Mouse (Mus musculus) heart, postnatal 10 days (tissue): Measurements from ENCODE around the gene Il13. TPM values are rescaled to one million over a fixed set of nuclear protein-coding genes. Genes with fewer than 3 reads are reported as not detected.
A peak's percentile ranks its signal among the peaks of the same experiment; 100 is the strongest.

Experiments used
- DNase-seq, 2 experiments: peaks; one replicate each; pipeline ENCODE4 v3.0.0; 2021
- intact Hi-C: fragments of 180-260 bp; cut with DNase I; formaldehyde crosslinking; loops from one replicate; pipeline ENCODE4 v1.15.1; 2025
- total RNA-seq, 2 experiments: library from RNA; stranded (reverse); gene quantifications; 2 replicates each; pipeline ENCODE4 v1.2.3; 2021

The Il13 gene
- total RNA-seq, 2 experiments from 2014 or later = not detected

DNA sequence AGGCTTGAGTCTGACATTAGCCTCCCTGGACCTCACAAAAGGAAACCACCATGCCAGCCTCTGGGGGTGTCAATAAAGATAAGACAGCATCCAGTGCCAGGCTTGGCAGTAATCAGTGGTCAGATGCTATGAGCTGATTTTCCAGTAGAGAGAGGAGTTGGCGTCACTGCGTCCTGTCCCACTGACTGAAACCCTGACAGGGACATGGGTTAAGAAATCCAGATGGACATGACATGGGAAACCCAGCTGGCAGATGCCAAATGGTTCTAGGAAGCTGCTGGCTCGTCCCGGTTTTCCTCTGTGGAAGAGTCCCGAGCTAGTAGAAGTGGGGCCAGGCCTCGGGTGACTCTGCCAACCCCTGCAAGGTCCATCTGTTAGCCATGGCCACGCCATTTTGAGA lies 858 bp downstream of the Il13 start:
- intact Hi-C loops = no loop called here
- DNase-seq = no peak

DNA sequence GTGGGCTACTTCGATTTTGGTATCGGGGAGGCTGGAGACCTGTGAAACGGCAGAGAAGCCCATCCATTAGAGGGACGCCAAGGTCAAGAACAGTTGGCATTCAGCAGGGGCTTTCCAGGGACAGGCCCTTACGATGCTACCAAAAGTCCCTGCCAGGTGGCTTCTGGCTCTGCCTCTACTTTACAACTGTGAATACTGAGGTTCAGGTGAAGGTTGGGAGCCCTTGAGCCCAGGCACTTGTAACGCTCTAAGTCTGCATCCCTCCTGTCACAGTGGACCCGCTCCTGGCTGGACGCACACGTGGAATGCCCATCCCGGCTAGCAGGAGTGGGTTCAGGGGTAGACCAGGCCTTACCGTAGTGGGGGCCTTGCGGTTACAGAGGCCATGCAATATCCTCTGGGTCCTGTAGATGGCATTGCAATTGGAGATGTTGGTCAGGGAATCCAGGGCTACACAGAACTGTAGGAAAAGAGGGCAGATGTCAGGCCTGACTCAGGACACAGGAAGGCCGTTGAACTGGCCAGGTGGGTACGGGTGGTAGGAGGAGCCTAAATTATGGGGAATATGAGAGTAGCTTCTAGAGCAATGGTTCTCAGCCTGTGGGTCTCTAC lies 2.3 kb downstream of the Il13 start:
- DNase-seq = peak in 1 of 2 experiments; percentile 20
- intact Hi-C loops = no loop called here

DNA sequence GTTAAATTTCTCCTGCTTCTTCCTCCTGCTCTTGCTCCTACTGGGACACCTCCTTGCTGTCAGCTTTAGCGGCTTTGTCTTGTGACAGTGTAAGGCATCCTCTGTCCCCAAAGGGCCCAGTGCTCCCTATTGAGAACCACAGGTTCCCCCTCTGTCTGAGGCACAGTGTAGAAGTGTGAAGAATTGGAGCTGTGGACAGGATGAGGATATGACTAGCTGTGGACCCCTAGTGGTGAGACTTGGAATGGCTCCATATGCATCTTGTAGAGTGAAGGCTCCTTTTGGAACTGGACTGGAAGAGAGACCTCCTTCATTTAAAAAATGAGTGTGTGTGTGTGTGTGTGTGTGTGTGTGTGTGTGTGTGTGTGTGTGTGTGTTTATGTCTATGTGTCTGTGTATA lies 6.6 kb downstream of the Il13 start:
- intact Hi-C loops = loop anchor here (1.0 to 5.0 kb wide), 2 partner anchors 41 to 158 kb away; partner anchors contain the start of gene Gm9837
- DNase-seq = peak; percentile 78 to 87

DNA sequence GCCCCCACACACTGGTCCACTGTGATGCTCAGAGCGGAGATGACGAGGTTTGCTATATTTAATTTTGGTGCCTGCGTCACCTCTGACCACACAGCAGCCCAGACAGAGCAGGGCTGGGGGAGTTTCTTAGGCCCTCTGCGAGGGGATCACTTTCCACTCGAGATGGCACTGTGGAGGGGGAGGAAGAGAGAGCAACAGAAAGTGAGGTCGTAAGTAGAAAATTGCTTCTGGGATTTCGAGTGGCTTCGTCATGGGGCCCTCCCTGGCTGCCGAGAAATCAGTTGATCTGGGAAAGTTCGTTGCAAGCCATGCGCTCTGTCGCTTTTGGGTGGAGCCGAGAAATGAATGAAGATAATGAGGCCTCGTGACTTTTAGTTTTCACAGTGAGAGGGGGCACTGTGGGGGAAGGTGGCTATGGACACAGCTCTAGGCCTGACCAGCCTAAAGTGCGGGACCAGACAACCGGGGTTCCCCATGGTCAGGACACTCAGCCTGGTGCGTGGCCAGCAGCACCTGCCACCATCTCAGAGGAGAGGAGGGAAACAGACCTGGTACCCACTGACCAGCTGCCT lies 7.6 kb downstream of the Il13 start:
- DNase-seq = no peak
- intact Hi-C loops = loop anchor here (5.0 kb wide), 1 partner anchor 40 kb away; no protein-coding TSS in a partner anchor

DNA sequence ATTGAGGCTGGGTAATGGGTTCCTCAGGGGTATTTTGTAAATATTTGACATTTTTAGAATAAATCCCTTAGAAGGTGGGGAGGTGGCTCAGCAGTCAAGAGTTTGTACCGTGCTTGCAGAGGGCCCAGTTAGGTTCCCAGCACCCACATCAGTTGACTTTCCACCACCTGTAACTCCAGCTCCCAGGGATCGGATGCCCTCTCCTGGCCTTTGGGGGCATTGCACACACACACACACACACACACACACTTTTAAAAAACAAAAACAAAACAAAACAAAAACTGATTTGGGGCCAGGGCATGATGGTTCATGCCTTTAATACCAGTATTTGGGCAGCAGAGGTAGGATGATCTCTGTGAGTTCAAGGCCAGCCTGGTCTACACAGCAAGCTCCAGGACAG lies 10.4 kb downstream of the Il13 start:
- no peak for DNase-seq
- intact Hi-C loops = no loop called here

DNA sequence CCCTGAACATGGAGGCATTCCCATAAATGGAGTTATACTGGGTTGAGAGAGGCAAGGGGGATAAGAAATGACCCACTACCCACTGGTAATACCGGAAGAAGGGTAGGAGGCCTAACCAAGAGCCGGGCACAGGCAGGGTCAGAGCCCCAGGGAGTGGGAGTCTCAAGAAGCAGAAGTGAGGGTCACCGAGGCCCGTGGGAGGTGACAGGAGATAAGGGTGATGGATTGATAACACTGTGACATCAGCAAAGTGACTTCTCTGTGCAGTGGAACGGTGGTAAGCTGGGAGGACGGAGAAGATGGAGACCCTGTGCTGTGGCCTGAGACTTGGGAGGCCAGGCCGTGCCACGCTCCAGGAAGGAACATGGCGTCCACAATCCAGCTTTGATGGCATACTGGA lies 10.9 kb downstream of the Il13 start:
- intact Hi-C loops = no loop called here
- DNase-seq = no peak

DNA sequence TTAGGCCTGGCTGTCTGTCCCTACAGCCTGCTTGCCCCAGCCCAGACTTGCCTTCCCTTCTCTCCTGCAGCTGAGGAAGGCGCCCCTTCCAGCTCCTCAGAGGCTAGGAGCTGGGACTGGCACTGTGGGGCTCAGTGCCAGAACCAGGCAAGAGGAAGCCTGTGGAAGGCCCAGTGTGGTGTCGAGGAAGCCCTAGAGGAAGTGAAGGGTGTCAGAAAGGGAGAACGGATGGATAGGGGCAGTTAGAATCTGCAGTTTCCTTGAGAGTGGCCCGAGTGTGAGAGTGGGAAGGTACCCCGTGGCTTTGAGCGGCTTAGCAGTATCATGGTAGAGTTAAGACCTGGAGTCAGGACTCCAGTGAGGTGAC lies 12.1 kb downstream of the Il13 start:
- intact Hi-C loops = no loop called here
- no peak for DNase-seq

DNA sequence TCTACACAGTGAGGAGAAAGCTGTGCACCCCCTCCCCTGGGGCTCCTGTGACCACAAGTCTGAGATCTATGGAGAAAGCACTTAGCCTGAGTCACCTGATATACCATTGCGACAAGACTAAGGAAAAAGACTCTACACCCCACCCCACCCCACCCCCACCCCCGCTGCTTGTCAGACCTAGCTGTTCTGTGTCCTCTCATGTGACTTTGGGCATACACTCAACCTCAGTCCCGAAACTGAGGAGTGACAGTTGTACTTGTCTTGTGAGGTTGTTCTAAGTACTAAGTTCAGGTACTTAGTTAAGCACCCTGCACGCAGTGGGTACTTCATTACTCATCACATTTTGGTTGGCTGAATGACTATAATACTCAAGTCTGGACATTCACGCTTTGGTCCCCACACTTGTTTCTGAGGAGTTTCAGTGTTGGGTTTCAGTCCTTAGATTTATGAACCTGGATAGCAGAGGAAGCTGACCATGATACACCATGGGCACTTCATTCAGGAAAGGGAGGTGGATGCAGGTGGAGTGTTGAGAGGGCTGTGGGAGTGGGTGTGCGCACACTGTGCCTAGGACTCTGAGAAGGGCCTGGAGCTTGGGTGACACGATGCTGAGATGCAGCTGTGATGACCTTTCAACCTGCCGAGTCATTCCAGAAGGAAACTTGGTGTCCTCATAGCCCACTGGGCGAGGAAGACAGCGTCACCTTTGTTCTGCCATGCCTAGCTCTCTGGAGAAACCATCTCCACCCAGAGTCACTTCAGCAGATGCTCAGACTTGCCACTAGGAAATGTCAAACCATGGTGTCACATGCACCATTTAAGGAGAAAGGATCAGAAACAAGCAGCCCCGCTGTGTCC lies 12.7 kb downstream of the Il13 start:
- DNase-seq = no peak
- intact Hi-C loops = no loop called here

DNA sequence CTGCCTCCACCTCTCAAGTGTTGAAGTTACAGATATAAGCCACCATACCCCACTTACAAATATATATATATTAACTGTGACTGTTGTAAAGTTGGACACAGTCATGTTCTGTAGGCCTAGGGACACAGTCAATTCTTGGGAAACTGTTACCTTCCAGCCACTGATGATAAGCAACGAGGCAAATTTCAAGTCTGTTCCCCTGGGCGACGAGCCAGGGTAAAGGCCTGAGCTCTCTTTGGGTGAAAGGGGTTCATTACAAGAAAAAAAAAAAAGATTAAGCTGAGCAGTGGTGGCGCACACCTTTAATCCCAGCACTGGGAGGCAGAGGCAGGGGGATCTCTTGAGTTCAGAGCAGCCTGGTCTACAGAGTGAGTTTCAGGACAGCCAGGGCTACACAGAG lies 14.4 kb downstream of the Il13 start:
- intact Hi-C loops = no loop called here
- no peak for DNase-seq

DNA sequence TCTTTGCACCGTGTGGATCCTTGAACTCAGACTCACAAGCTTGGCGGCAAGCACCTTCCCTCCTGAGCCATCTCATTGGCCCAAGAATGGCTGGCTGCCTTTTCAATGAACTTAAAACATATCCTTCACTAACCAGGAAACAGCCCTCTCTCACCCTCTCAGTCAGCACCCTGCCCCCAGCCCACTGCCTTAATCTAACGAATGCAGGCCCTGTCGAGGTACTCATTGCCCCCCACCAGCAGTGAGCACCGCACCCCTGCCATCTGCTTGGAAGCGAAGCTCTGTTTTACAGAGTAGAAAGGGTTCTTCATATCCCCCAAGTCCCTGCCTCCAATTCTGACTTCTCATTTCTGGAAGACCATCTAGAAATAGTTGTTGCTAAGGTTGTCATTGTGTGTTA lies 15.1 kb downstream of the Il13 start:
- intact Hi-C loops = no loop called here
- DNase-seq = no peak

DNA sequence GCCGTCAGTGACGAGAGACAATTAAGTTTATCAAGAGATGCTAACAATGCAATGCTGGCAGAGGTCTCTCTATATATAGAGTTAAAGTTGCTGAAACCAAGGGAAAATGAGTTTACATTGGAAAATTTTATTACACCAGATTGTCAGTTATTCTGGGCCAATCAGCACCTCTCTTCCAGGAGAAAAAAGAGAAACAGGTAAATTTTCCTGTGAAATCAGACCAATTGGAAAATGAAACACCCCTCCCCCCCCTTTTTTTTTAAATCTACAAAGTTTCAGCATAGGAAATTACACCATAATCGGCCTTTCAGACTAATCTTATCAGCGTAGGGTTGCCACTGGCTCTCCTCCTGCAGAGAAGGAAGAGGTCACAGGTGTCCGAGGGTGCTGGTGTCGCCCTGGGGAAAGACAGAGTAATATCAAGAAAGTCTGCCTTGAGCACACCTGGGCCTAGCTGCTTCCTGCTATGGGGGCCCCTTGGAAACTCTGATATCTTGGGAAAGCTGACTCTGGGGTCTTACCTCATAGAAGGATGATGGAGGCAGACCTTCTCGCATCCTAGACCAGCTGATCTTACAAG lies 15.8 kb downstream of the Il13 start, which contains the start of gene Il4:
Il4 (minus strand) TSS at position 51 of the 580 bp plus-strand sequence.
- DNase-seq = no peak
- intact Hi-C loops = no loop called here

DNA sequence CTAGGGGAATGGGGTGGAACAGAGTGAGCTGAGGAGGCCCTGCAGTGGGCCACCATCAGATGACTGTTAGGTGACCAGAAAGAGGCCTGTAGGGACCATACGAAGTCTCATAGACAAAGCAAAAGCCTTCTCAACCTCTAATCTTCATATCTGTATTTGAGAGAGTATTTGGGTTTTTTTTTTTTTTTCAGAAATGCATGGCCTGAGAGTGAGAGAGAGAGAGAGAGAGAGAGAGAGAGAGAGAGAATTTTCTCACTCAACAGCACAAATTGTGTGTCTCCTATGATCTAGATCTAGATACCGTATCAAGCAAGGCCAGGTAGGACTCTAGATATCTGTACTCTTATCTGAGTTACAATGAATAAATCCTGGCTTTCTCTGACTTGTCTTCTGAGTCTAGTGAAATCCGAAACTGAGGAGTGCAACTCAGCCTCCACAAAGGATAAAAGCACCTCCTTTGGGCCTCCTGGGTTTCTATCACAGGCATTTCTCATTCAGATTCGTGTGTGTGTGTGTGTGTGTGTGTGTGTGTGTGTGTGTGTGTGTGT lies 16.9 kb downstream of the Il13 start:
- no peak for DNase-seq
- intact Hi-C loops = no loop called here

DNA sequence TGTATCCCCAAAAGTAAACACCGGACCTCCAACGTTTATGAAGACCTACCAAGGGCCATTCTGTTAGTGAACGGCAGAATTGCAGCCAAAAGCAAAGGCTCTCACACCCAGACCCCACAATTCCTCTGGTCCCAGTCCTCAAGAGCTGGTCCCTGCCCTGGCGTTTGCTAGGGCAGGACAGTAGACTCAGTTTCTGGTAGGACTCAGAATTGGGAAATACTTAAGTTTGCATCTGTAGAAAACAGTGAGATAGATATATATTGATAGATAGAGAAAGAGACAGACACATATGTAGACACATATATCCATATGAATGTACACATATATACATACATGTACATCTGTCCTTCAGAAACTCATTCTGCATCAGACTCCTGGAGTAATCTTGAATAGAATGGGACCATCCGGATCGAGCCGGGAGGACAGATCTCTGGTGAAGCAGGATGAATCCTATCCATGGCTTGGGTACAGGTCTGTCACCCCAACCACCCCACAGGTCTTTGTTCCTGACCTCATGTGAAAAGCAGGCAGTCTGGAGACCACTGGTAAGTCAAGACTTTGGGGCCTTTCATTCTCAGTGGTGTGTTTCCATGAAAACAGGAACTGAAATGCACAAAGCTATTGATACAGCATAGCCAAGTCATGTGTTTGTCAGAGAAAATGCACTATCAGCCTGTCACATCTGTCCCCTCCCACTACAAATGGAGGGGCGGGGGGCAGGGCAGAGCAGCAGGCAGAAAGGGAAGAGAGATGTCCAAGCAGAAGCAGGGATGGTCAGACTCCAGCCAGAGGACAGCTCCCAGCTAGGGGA lies 17.5 kb downstream of the Il13 start:
- no peak for DNase-seq
- intact Hi-C loops = no loop called here

DNA sequence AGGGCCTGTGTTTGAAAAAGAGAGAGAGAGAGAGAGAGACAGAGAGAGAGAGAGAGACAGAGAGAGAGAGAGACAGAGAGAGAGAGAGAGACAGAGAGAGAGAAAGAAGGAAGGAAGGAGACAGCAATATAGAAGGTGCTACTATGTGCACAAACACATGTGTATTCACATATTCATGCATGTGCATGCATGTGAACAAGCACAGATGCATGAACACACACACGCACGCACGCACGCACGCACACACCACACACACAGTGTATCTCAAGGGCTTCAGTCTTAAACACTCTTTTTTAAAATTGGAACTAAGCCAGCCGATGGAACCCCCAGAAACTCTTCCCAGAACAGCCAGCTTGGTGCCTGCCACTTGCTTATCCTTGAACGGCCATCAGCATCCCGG lies 18.9 kb downstream of the Il13 start:
- DNase-seq = no peak
- intact Hi-C loops = no loop called here

DNA sequence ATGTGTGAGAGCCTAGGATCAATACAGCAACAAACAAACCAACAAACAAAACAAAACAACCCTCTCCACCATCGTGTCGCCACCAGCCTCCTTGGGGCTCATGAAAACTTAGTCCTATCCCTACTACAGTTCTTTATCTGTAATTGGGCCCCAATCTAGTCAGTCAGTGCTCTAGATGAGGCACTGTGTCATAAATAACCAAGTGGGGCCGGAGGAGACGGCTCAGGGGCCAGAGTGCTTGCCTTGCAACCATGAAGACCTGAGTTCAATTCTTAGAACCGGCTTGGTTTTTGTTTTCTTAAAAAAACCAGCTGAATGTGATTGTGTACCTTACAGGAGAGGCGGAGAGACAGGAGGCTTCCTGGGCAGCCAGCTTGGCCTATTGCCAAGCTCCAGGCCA lies 19.3 kb downstream of the Il13 start:
- intact Hi-C loops = no loop called here
- no peak for DNase-seq

DNA sequence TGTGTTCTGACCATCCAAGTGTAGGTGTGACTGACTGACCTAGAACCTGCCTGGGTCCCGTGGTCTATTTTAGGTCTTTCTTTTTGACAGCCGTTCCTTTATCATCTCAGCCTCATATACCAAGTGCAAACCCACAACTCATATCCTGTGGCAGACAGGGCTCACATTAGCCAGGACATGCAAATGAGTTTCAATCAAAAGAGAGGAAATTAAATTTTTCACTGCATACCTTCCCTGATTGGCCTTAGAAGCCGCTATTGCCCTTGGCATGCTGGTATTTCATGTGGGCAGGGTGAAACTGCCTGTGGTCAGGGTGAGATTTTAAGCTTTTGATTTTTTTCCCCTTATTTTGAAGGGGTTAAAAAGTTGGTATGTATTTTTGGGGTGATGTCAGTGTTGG lies 24.8 kb downstream of the Il13 start:
- intact Hi-C loops = no loop called here

DNA sequence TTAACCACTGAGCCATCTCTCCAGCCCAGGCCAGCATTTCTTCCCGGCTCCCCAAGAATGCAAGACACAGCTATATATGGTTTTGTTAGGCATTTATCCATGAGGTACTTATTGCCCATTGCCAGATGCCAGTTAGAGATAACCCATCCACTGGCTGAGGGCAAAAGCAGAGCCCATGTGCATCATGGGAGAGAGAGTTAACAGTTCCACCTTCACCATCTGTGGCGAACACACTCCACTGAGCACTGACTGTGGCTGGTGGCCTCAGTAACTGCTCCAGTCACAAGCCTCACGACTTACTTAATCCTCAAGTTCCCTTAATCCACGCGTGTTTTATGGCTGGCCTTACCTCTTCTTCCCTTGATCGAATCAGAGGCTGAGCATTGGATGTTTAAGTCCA lies 25.3 kb downstream of the Il13 start:
- intact Hi-C loops = no loop called here
- DNase-seq = no peak

More for the DNA sequence above, 24.8 kb downstream of the Il13 start:
- DNase-seq = no peak

DNA sequence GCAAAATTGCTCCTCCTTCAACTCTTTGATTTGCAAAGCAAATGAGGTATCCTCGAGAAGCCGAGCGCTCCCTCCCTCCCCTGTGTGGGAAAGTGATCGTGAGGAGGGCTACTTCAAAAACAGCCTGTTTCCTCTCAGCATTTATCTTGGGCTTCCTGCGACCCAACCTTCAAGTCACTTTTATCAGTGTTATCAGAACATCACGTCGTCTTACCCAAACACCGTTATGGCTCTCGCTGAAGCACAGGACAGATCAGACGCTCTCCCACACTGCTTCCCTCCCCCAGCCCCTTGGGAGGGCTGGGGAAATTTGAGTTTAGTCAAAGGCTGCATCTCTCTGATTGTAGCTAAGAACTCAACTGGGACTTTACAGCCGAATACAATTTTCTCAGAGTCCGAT lies 28.9 kb downstream of the Il13 start:
- no peak for DNase-seq
- intact Hi-C loops = no loop called here

DNA sequence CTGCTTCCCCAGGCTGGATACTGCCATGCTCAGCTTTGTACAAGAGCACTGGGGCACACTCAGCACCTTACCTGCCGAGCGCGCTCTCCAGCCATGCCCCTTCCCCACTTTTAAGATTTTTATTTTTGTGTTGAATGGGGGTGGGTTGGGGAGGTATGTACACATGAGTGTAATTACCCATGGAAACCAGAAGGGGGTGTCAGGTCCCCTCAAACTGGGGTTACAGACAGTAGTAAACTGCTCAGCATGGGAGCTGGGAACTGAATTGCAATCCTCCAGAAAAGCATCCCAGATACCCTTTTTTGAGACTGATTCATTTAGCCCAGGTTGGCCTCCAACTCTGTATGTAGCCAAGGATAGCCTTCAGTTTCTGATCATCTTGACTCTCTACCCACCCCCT lies 29.5 kb downstream of the Il13 start:
- no peak for DNase-seq
- intact Hi-C loops = no loop called here

DNA sequence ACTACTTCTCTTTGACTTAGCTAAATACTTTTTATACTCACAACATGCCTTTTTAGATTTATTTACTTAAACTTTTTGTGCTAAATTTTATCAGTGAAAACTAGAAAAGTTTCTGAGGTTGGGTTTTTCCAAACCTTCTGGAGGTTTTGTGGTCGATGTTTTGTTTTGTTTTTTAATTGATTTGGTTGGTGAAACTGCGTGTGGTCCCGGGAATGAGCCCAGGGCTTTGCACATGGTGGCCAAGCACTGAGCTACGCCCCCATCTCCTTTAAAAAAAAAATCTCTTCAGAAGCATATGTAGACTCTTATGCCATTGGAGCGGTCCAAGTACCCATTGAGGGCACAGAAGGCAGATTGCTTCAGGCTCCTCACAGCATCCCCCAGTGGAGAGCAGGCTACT lies 43.4 kb downstream of the Il13 start:
- no peak for DNase-seq
- intact Hi-C loops = no loop called here

DNA sequence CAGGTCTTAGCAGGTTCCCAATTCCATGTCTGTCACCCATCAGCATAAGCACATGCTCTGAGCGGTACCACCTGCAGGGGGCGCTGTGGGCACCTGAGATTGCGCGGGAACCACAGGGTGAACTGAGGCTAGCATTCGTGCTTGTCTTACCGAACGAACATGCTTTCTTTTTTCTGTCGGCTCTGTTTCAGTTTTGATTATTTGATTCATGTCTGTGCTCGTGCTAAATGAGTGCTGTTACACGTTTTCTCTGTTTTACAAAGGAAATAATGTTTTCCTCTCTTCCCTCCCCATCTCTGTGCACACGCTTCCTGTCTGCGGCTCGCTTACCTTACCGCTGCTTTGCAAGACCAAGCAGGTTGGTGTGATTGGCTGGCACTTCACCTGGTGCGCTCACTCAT lies 44.1 kb downstream of the Il13 start:
- DNase-seq = peak; percentile 20 to 44
- intact Hi-C loops = no loop called here
